Mouse (Mus musculus) urinary bladder, postnatal 10 days (tissue): ENCODE measurements around the gene Acot11.
"Not testable (repeated sequence)": the region's sequence is repeated elsewhere in the genome, so short reads cannot be mapped to it uniquely, and the experiment has no call there.

Experiments used
- DNase-seq: peaks from one replicate; pipeline ENCODE4 v3.0.0; 2022; ENCODE audit warnings: low spot score

Gene Acot11

GRCm38 (mm10) chr4:106775767-106776166 is 29.0 kb downstream of the Acot11 start:
- not testable (repeated sequence) for DNase-seq

GRCm38 (mm10) chr4:106772558-106772957 is 32.2 kb downstream of the Acot11 start:
- no peak for DNase-seq

DNA sequence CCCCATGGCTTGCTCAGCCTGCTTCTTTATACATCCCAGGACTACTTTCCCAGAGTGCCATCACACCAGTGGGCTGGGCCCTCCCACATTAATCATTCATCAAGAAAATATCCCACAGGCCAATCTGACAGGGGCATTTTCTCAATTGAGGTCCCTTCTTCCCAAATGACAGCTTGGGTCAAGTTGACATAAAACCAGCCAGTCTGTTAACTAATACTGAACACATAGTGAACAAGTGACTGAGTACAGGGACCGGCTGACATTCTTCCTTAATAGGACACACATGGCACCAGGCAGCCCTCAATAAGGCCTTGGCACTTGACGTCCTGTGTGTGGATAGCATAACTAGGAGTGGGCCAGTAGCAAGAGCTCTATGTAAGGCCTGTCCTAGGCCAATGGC is 35.5 kb downstream of the Acot11 start:
- no peak for DNase-seq

GRCm38 (mm10) chr4:106764166-106764565 is 40.6 kb downstream of the Acot11 start:
- no peak for DNase-seq

DNA sequence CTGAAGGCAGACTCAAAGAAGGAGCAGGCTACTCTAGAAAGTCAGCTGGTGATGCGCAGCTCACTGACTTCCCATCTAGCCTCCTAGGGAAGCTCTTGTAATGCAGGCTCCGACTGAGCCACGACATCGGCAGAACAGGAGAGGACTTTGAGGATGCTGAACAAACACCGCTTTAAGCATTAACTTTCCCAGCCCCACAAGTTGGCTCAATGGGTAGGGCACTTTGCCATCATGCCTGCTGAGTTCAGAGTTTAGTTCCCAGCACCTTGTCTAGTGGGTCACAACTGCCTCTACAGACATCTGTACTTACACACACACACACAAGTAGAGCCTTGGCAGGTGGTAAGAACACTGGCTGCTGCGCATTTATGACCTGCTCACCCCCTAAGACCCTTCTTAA is 53.1 kb downstream of the Acot11 start:
- no peak for DNase-seq

DNA sequence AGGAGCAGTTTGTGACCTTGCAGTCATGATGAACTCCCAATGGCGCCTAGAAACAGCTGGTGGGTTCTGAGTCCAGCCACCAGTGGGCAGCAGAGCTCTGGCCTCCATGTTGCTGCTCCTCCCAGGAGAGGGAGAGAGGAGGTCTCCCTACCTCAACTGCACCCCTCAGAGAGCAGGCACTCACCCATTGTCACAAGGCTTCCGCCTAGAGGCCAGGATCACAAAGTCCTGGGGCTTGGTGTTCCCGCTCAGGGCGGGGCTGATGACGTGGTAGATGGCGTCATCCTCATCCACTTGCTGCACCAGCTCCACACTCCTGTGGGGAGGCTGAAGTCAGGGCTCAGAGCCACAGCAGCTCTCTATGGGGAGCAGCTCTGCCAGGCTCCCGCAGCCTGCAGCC is 55.1 kb downstream of the Acot11 start:
- DNase-seq: no peak

DNA sequence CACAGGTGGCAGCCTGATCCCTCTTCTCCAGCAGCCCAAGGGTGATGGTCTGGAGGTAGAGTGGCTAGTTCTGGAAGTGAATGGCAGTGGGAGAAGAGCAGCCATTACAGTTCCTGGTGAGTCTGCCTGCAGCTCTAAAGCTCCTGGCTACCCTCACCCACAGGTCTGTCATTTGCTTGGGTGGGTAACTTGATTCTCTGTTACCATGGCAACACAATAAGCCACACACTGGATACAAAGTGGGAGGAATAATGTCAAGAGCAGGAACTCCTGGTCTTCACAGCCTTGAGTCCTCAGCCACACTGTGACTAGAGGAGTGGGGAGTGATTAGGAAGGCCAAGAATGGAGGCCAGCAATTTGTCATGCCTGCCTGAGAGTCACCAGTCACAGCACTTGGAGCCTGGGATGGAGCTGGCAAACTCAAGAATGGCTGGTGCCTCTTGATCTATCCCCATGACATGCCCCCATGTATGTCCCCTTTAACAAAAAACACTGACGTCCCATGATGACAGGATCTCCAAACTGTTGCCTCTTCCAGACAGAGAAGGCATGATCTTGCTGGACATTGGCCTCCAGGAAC is 57.7 kb downstream of the Acot11 start:
- no peak for DNase-seq

GRCm38 (mm10) chr4:106745862-106746261 is 58.9 kb downstream of the Acot11 start:
- no peak for DNase-seq

- no peak for DNase-seq
Observed at GRCm38 (mm10) chr4:106737904-106738303, 66.9 kb downstream of the Acot11 start.

DNA sequence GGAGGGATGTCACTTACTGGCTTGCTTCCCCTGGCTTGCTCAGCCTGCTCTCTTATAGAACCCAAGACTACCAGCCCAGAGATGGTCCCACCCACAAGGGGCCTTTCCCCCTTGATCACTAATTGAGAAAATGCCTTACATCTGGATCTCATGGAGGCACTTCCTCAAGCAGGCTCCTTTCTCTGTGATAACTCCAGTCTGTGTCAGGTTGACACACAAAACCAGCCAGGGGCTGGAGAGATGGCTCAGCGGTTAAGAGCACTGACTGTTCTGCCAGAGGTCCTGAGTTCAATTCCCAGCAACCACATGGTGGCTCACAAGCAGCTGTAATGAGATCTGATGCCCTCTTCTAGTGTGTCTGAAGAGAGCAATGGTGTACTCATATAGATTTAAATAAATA is 67.9 kb downstream of the Acot11 start:
- not testable (repeated sequence) for DNase-seq

DNA sequence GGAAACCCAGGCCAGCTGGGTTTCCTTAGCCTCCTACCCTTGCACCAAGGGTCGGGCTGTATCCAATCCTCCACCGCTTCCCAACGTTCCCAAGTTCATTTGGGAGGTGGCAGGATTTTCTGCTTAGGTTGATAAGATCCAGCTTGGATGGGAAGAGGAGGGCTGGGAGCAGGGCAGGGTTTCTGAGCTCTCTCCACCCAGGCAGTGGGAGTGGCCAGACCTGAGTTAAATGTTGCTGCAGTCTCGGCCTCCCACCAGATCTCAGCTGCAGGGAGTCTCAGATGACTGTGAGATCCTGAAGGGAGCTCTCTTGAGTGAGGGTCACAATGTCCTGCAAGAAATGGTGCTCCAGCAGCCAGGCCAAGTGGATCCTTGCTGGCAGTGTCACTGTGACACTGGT is 71.2 kb downstream of the Acot11 start, which contains the start of gene Fam151a:
TSS of gene Fam151a (plus strand) at position 254 of the 400 bp plus-strand sequence.
- DNase-seq: no peak

GRCm38 (mm10) chr4:106730814-106731213 is 74.0 kb downstream of the Acot11 start, which contains the start of gene Mroh7:
Gene Mroh7 (minus strand): TSS chr4:106730925.
- DNase-seq: no peak

DNA sequence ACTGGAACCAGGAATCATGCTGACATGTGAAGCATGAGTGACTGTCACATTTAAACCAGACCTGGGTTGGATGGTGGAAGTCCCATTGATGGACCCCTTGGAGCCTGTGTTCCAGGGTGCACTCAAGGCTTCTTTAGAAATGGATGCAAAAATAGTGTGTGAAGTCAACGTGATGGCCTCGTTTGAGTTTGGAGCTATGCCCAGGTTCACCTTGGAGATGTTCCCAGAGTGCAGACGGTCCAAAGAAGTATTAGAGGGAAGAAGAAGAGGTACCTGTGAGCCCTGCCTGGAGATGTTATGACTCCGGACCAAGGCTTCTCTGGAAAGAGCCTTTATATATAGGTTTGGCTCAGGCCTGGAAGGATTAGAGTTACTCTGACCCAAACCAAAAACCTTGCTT is 84.2 kb downstream of the Acot11 start:
- DNase-seq: no peak

- no peak for DNase-seq
Observed at GRCm38 (mm10) chr4:106713622-106714021, 91.2 kb downstream of the Acot11 start.

GRCm38 (mm10) chr4:106708408-106708807 is 96.4 kb downstream of the Acot11 start:
- DNase-seq: peak; percentile 53

GRCm38 (mm10) chr4:106707957-106708356 is 96.8 kb downstream of the Acot11 start:
- DNase-seq: no peak

GRCm38 (mm10) chr4:106705096-106705665 is 99.6 kb downstream of the Acot11 start:
- no peak for DNase-seq

- no peak for DNase-seq
Observed at GRCm38 (mm10) chr4:106704416-106704815, 100.4 kb downstream of the Acot11 start.

DNA sequence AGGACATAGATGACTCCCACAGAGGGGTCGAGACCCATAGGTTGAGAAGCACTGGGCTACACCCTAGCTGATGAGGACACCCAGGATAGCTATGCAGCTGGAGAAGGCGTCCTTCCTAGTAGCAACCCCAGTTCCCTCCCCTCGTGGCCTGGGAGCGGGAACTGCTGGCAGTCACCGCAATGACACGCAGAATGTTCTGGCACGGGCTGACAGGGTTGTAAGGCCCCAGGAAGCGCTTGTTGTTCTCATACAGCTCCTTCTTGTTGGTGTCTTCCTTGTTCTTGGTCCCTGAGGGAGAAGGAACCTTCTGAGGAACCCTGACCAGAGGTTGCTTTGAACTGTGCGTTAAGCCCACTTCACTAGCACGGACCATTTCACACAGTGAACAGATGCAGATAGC is 100.8 kb downstream of the Acot11 start:
- DNase-seq: no peak

GRCm38 (mm10) chr4:106700798-106701197 is 104.0 kb downstream of the Acot11 start:
- no peak for DNase-seq

DNA sequence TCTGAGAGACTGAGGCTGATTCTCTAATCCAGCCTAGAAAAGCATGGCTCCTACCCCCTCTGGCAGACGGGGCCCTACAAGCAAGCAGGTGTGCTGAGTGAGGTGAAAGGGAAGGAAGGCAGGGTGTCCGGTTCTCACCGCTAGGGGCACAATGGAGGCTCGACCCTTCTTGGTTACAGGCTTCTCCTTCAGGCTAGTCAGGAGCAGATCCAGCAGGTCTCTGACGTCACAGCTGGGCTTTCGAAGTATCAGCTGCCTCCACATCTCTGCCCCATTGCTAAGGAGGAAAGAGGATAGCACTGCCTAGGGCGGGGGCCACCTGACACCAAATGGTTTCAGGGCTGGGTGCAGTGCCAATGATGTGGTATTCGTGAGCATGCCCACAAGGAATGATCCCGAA is 104.8 kb downstream of the Acot11 start:
- no peak for DNase-seq
